Mouse (Mus musculus) mature B cell (primary cell): ENCODE measurements around the gene Ost4.

Experiments
- in situ Hi-C: fragments of 300-500 bp; cut with MboI; formaldehyde crosslinking; loops from 2 replicates; pipeline ENCODE4 v1.14.3; 2019

Gene Ost4

GRCm38 (mm10) chr5:30907413-30908059, at the start of gene Ost4:
Gene Ost4 (minus strand): TSS chr5:30907788.
- in situ Hi-C loops = no loop called here

- in situ Hi-C loops = no loop called here
These were observed 48.2 kb upstream of the Ost4 start for GRCm38 (mm10) chr5:30955751-30956150.

- in situ Hi-C loops = no loop called here
These were observed 47.0 kb upstream of the Ost4 start for GRCm38 (mm10) chr5:30954556-30954955.

GRCm38 (mm10) chr5:30954065-30954464, 46.5 kb upstream of the Ost4 start:
- in situ Hi-C loops = no loop called here

DNA sequence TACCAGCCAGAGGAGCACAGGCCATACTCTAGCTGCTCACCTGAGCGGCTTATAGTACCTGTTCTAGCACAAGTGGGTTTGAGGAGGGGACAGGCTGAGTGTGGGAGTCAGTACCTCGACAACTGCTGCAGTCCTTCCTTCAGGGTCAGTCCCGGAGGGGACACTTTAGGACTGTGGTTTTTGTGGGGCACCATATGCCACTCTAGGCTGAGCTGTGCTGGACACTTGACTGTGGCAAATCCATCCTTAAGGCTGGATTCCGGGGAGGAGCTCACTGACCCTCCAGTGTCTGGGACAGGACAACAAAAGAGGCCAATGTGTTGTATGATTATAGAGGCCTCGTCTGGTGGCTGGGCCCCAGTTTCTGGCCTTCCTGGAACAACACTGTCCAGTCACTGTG, 45.0 kb upstream of the Ost4 start:
- in situ Hi-C loops = no loop called here

DNA sequence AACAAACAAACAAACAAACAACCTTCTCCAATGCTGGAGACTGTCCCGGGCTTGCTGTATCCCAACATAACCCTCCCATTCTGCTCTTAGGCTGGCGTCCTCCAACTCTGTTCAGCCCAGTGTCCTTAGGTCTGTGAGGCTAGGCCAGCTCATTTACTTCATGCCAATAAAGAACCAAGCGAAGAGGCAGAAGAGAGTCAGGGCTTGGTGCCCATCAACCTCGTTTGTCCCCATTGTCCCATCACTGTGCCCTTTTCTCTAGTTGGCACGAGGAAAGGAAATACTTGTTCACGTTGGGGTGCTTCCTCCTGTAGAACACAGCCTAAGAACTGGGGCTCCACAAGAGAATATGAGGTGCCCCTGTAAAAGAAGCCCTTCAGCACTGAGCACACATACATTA, 44.1 kb upstream of the Ost4 start:
- in situ Hi-C loops = no loop called here

DNA sequence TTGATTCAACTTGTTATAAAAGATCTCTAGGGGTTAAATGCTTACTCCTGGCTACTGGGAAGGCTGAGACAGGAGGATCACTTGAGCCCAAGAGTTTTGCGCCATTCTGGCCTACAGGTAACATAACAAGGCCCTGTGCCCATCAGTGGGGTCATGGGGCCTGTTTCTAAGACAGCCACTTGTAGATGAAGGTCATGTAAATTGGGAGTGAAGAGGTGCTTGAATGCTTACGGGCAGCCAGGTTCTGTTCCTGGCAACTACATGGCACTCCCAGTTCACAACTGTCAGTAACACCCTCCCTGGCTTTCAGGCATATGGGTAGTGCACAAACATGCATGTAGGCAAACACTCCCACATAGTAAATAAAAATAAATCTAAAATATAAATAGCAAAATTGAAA, 43.3 kb upstream of the Ost4 start:
- in situ Hi-C loops = no loop called here

- in situ Hi-C loops = no loop called here
These were observed 42.9 kb upstream of the Ost4 start for GRCm38 (mm10) chr5:30950451-30950850.

DNA sequence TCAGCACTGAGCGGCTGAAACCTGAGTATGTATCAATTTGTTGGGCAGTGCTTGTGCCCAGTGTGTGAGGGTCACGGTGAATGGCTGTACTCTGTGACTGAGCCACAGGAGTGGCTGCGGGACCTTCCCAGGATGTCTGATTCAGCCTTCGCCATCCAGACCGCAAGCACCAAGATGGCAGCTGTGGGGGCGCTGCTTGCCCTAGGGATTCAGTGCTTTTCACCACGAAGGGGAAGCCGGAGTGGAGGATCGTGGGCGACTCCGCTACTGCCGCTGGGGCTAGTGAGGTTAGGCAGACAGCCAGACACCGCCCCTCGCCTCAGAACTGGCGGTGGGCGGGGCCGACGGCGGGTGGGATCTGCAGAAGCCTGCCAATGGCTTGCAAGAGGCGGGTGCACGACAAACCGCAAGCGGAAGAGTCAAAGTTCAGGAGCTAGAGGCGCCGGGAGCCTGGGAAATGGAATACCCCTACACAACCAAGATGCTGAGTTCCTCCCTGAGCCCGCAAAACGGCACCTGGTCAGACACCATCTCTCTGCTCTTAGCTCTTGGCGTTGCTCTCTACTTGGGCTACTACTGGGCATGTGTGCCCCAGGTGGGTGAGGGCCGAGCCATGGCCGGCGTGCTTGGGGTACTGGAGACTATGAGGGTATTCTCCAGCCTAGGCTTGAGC, 42.2 kb upstream of the Ost4 start:
- in situ Hi-C loops = no loop called here

DNA sequence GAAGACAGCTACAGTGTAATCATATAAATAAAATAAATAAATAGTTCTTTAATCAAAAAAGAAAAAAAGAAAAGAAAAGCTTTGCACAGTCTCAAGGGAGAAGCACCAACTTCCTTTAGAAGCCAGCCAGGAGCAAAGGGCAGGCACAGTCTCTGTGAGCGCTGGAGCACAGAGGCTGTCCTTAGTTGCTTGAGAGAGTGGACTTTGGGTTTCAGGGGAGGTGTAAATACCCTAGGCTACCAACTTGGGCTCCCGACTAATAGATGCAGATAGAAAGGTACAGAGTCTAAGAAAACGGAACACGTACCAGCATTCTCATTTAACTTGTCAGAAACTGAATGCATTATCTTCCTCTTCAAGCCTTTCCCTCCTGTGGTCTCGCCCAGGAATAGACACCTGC, 41.0 kb upstream of the Ost4 start:
- in situ Hi-C loops = no loop called here

- in situ Hi-C loops = no loop called here
These were observed 37.6 kb upstream of the Ost4 start, which contains the start of gene Cgref1 for GRCm38 (mm10) chr5:30944956-30945781. Gene Cgref1 (minus strand): TSS chr5:30945591.

DNA sequence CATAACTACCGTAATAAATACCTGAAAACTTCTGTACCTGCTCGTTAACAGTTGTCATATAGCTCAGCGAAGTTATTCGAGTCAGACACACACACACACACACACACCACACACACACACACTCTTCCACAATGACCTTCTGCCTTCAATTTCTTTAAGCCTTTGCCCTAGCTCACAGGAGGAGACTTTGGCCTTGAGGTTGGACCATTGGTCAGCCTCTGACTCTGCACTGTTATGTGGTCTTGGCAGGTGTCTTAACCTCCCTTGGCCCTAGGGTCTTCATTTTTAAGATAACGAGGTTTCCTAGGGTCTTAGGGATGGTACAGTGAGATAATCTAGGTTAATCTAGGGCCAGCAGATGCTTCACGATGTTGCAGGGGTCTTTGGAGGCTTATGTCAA, 36.8 kb upstream of the Ost4 start:
- in situ Hi-C loops = no loop called here

DNA sequence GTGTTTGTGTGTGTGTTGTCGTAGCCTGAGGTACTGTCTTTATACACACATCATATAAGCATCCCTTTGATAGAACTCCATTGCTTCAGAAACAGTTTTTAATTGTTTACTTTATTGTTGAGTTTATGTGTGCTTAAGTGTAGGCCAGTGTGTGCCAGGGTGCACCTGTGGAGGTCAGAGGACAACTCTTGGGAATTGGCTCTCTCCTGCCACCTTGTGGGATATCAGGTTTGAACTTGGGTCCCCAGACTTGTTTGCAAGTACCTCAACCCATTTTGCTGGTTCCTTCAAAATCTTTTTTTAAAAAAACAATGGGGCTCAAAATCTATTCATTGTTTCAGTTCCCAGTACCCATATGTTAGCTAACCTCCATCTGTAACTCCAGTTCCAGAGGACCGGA, 35.4 kb upstream of the Ost4 start:
- in situ Hi-C loops = no loop called here

DNA sequence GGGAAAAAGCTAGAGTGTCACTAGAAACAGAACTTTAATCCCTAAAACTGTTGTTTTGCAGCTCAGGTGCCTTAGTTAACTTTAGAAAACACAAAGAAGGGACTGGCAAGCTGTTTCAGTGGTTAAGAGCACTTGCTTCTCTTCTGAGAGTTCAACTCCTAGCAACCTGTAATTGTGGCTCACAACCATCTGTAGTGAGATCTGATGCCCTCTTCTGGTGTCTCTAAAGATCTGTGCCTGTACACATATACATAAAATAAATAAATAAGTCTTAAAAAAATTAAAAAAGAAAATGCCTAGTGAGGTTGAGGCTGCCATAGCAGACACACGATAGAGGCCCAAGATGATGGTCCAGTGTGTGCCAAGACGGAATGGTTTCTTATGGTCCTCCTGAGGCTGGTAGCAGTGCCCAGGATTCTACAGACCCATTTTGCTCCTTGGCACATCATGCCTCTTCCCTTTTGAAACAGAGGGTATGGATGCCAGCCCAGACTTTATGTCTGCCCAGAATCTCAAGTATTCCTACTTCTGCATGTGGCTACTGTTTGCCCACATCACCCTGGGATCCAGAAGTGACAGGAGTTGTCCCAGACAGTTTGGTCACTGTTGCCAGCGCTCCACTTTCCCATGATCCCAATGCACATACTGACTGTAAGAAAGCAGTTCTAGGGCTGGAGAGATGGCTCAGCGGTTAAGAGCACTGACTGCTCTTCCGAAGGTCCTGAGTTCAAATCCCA, 27.3 kb upstream of the Ost4 start:
- in situ Hi-C loops = loop anchor here (10.0 kb wide), 1 partner anchor 130 kb away; no protein-coding TSS in a partner anchor

GRCm38 (mm10) chr5:30933705-30934104, 26.1 kb upstream of the Ost4 start:
- in situ Hi-C loops = loop anchor here (10.0 kb wide), 1 partner anchor 129 kb away; no protein-coding TSS in a partner anchor

DNA sequence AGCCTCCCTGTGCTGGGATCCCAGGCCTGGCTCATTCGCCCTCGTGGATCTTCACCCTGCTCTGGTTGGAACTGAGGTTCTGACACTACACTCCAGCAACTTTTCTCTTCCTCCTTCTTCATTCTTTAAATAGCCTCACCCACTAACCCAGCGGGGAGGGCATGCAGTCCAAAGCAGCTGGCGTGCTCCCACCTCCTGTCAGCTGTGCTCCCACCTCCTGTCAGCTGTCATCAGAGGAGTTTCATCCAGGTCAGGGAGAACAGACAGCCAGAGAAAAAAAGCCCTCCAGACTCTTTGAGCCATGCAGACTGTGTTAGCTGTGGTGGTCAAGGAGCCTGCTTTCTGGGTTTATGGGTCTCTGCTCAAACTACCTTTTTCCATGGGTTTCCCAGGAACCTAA, 23.8 kb upstream of the Ost4 start:
- in situ Hi-C loops = loop anchor here (10.0 kb wide), 1 partner anchor 127 kb away; no protein-coding TSS in a partner anchor

DNA sequence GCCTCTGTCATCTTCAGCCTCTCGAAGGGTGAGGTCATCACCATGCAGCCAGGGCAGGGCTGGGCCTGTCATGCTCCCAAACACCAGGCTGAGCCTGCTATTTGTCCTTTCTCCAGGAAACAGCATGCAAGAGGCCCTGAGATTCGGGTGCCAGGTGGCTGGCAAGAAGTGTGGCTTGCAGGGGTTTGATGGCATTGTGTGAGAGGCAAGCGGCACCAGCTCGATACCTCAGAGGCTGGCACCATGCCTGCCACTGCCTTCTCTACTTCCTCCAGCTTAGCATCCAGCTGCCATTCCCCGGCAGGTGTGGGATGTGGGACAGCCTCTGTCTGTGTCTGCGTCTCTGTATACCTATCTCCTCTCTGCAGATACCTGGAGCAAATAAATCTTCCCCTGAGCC, 23.3 kb upstream of the Ost4 start:
- in situ Hi-C loops = loop anchor here (10.0 kb wide), 1 partner anchor 126 kb away; no protein-coding TSS in a partner anchor

DNA sequence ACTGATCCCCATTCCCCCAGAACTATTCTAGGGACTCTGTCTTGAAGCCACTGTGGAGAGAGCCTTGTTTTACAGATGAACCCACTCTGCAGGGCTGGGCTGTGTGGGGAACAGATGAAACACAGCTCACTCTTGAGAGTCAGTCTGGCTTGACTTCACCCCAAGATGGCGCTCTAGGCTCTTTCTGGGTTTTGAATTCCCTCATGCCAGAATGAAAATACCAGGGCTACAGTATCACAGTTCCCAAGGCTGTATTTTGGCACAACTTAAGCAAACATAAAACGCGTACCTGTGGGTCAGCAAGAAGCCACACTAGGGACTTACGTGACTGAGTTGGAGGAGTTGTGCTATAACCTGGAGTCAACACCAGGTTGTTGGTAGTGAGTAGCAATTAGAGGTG, 22.5 kb upstream of the Ost4 start:
- in situ Hi-C loops = loop anchor here (10.0 kb wide), 1 partner anchor 125 kb away; no protein-coding TSS in a partner anchor

- in situ Hi-C loops = no loop called here
These were observed 20.4 kb upstream of the Ost4 start for GRCm38 (mm10) chr5:30927945-30928529.

- in situ Hi-C loops = no loop called here
These were observed 18.5 kb upstream of the Ost4 start for GRCm38 (mm10) chr5:30926073-30926472.

GRCm38 (mm10) chr5:30925217-30925616, 17.6 kb upstream of the Ost4 start:
- in situ Hi-C loops = no loop called here
